In genomic region chr13:56216090-56216489, GRCm38 (mm10) we compare ENCODE assay signal across 22 mouse cellular contexts. TPM values are rescaled to one million over a fixed set of nuclear protein-coding genes. Genes with fewer than 3 reads are reported as not detected.
DNase-seq lines count a peak whose midpoint lies in the region; ATAC-seq lines count a peak whose summit lies in the region.
"Had no signal": no experiment of that assay in that cellular context is flagged by ENCODE, and none has a peak within 500 bp of the region (broad histone marks: within the 10 kb centered on the region; RNA-seq: fewer than 3 reads in every experiment).

No protein-coding gene starts in this region.

- no peak overlapping the region for H3K9ac ChIP-seq in hindbrain, embryonic 14.5 days
- peak overlapping the region; percentile 22; the same call in 1 of the 2 replicates for H3K9ac ChIP-seq in neural tube, embryonic 13.5 days
- H3K9ac ChIP-seq in neural tube, embryonic 15.5 days (replicated peaks) = no peak overlapping the region
- H3K9ac ChIP-seq: limb, embryonic 13.5 days; liver, embryonic 15.5 days had no signal

- DNase-seq in hindbrain, embryonic 10.5 days (ENCODE audit: low spot score) = peak; percentile 48
- no peak for DNase-seq in hindbrain, embryonic 14.5 days (ENCODE audit: low spot score)
- DNase-seq in R1 (ENCODE audit: low read depth, low spot score) = peak; percentile 48
- no peak for DNase-seq in right cerebral cortex, adult 2 months (ENCODE audit: low spot score in 2 of 2)
- DNase-seq in layer of hippocampus, adult 11-12 months (ENCODE audit: low spot score) = no peak
- DNase-seq: cerebellum, adult 9-11 months; gastrocnemius, postnatal 14 days; heart, adult 2 months; kidney, adult 18-20 months; kidney, postnatal 10 days; lung, postnatal 10 days; right cerebral cortex, postnatal 25 days had no signal

- no peak for ATAC-seq in hindbrain, embryonic 14.5 days (ENCODE audit: low FRiP score)
- no peak for ATAC-seq in neural tube, embryonic 13.5 days (ENCODE audit: low read depth)
- ATAC-seq in neural tube, embryonic 15.5 days (ENCODE audit: low FRiP score) = no peak
- ATAC-seq: hindbrain, postnatal 0 days; Patski had no signal

- no peak overlapping the region for H3K4me2 ChIP-seq in hindbrain, embryonic 14.5 days (replicated peaks)
- H3K4me2 ChIP-seq in neural tube, embryonic 13.5 days = no peak overlapping the region
- no peak overlapping the region for H3K4me2 ChIP-seq in neural tube, embryonic 15.5 days
- H3K4me2 ChIP-seq: limb, embryonic 13.5 days; liver, embryonic 15.5 days had no signal

- H3K4me3 ChIP-seq in hindbrain, embryonic 10.5 days = no peak overlapping the region; the same call in 1 of the 2 replicates
- no peak overlapping the region for H3K4me3 ChIP-seq in hindbrain, embryonic 14.5 days (replicated peaks; ENCODE audit: low read length)
- no peak overlapping the region for H3K4me3 ChIP-seq in neural tube, embryonic 13.5 days
- H3K4me3 ChIP-seq in neural tube, embryonic 15.5 days (replicated peaks) = no peak overlapping the region
- H3K4me3 ChIP-seq: heart, adult 2 months; limb, embryonic 13.5 days; liver, embryonic 15.5 days; megakaryocyte, embryonic 14.5 days had no signal

- 7% methylated on average over 4 of the region's 4 CpGs for WGBS in hindbrain, embryonic 10.5 days
- 4% methylated on average over 4 of the region's 4 CpGs for WGBS in hindbrain, embryonic 14.5 days
- 3% methylated on average over 4 of the region's 4 CpGs for WGBS in neural tube, embryonic 13.5 days
- WGBS in neural tube, embryonic 15.5 days = 5% methylated on average over 4 of the region's 4 CpGs

- H3K4me1 ChIP-seq in hindbrain, embryonic 10.5 days (replicated peaks) = peaks cover 50% of the 10 kb centered on the region
- H3K4me1 ChIP-seq in hindbrain, embryonic 14.5 days (replicated peaks; ENCODE audit: control insufficient read depth, insufficient read depth, low read length) = peaks cover 12% of the 10 kb centered on the region; the same call in 1 of the 2 replicates
- peaks cover 21% of the 10 kb centered on the region for H3K4me1 ChIP-seq in neural tube, embryonic 13.5 days (replicated peaks)
- H3K4me1 ChIP-seq in neural tube, embryonic 15.5 days = peaks cover 2% of the 10 kb centered on the region
- H3K4me1 ChIP-seq: liver, embryonic 15.5 days had no signal

- peak overlapping the region; percentile 79 for H3K27ac ChIP-seq in hindbrain, embryonic 10.5 days
- H3K27ac ChIP-seq in hindbrain, embryonic 14.5 days = no peak overlapping the region
- no peak overlapping the region for H3K27ac ChIP-seq in neural tube, embryonic 13.5 days (replicated peaks)
- no peak overlapping the region for H3K27ac ChIP-seq in neural tube, embryonic 15.5 days (replicated peaks)
- H3K27ac ChIP-seq: heart, adult 2 months; hindbrain, postnatal 0 days; limb, embryonic 13.5 days; liver, embryonic 15.5 days had no signal

- H3K27me3 ChIP-seq in hindbrain, embryonic 10.5 days (ENCODE audit: insufficient read depth, poor library complexity, severe bottlenecking) = peaks cover 100% of the 10 kb centered on the region
- peaks cover 61% of the 10 kb centered on the region for H3K27me3 ChIP-seq in hindbrain, embryonic 14.5 days (ENCODE audit: control insufficient read depth, insufficient read depth, low read length)
- peaks cover 90% of the 10 kb centered on the region for H3K27me3 ChIP-seq in neural tube, embryonic 13.5 days
- peaks cover 30% of the 10 kb centered on the region for H3K27me3 ChIP-seq in neural tube, embryonic 15.5 days (replicated peaks)

- peaks cover 8% of the 10 kb centered on the region for H3K9me3 ChIP-seq in hindbrain, embryonic 10.5 days
- H3K9me3 ChIP-seq in hindbrain, embryonic 14.5 days (ENCODE audit: control insufficient read depth, low read length) = peaks cover 10% of the 10 kb centered on the region
- 0 out of 2 replicates have a peak, but pooled peaks cover 7% of the 10 kb centered on the region for H3K9me3 ChIP-seq in neural tube, embryonic 13.5 days
- H3K9me3 ChIP-seq in neural tube, embryonic 15.5 days (replicated peaks) = no peaks in the 10 kb centered on the region; the same call in 1 of the 2 replicates
- H3K9me3 ChIP-seq: limb, embryonic 13.5 days; liver, embryonic 15.5 days had no signal

- H3K36me3 ChIP-seq in hindbrain, embryonic 10.5 days = 0 out of 2 replicates have a peak, but pooled peaks cover under 1% of the 10 kb centered on the region
- H3K36me3 ChIP-seq in hindbrain, embryonic 14.5 days (replicated peaks; ENCODE audit: control insufficient read depth, insufficient read depth) = no peaks in the 10 kb centered on the region
- H3K36me3 ChIP-seq in neural tube, embryonic 13.5 days = no peaks in the 10 kb centered on the region
- no peaks in the 10 kb centered on the region for H3K36me3 ChIP-seq in neural tube, embryonic 15.5 days
- H3K36me3 ChIP-seq: limb, embryonic 13.5 days; liver, embryonic 15.5 days had no signal

RNA-seq across cellular contexts. Expression of gene Neurog1, which starts 35.9 kb away (rescaled TPM):
- 28.4 and 33.7 TPM in 2 replicates for polyA plus RNA-seq in hindbrain, embryonic 10.5 days (2016; fragmentation: Nextera tagmentation; extraction: Ambion mirVana)
- 2.6 TPM in 1 of 2 replicates, not detected in the other for polyA plus RNA-seq in hindbrain, embryonic 14.5 days (2014; fragmentation: Nextera tagmentation; extraction: Ambion mirVana)
- 4.5 and 5.6 TPM in 2 replicates for polyA plus RNA-seq in neural tube, embryonic 13.5 days (2015; fragmentation: Nextera tagmentation; extraction: Ambion mirVana)
- polyA plus RNA-seq in neural tube, embryonic 15.5 days (2015; fragmentation: Nextera tagmentation; extraction: Ambion mirVana) = 0.18 TPM in 1 of 2 replicates, not detected in the other
- polyA plus RNA-seq: heart, adult 2 months; heart, embryonic 16.5 days; limb, embryonic 13.5 days; liver, embryonic 15.5 days; stomach, embryonic 16.5 days; thymus, postnatal 0 days had no signal

RNA-seq across cellular contexts. Expression of gene Tifab, which starts 37.4 kb away (rescaled TPM):
- 1.2 and 1.4 TPM in 2 replicates for polyA plus RNA-seq in hindbrain, embryonic 10.5 days (2016; fragmentation: Nextera tagmentation; extraction: Ambion mirVana)
- polyA plus RNA-seq in hindbrain, embryonic 14.5 days (2014; fragmentation: Nextera tagmentation; extraction: Ambion mirVana) = 0.37 and 0.73 TPM in 2 replicates
- 1.5 and 1.6 TPM in 2 replicates for polyA plus RNA-seq in neural tube, embryonic 13.5 days (2015; fragmentation: Nextera tagmentation; extraction: Ambion mirVana)
- polyA plus RNA-seq in neural tube, embryonic 15.5 days (2015; fragmentation: Nextera tagmentation; extraction: Ambion mirVana) = 1.1 and 2.3 TPM in 2 replicates
- polyA plus RNA-seq: Patski had no signal

Comparison
In these comparisons a context has a peak if more than half of its experiments do, and no peak if none do; other contexts are left out.
1. DNase-seq: peak in hindbrain, embryonic 10.5 days (single experiment) and R1 (single experiment); none in hindbrain, embryonic 14.5 days (single experiment), right cerebral cortex, adult 2 months (0 of 2) and layer of hippocampus, adult 11-12 months (single experiment).